Mouse (Mus musculus) embryonic fibroblast, embryonic 13.5 days (primary cell): Measurements from ENCODE around the gene T2.

Experiments
- CTCF ChIP-seq: IDR thresholded peaks from 2 replicates; pipeline ENCODE4 v1.5.1; 2011; ENCODE audit warnings: mild to moderate bottlenecking, control low read depth, low read length, moderate library complexity, borderline replicate concordance; ENCODE audit not compliant: insufficient read depth
- POLR2A ChIP-seq: IDR thresholded peaks from 2 replicates; pipeline ENCODE4 v1.6.1; 2011; ENCODE audit warnings: low read depth, mild to moderate bottlenecking, control low read depth, low read length, moderate library complexity

DNA sequence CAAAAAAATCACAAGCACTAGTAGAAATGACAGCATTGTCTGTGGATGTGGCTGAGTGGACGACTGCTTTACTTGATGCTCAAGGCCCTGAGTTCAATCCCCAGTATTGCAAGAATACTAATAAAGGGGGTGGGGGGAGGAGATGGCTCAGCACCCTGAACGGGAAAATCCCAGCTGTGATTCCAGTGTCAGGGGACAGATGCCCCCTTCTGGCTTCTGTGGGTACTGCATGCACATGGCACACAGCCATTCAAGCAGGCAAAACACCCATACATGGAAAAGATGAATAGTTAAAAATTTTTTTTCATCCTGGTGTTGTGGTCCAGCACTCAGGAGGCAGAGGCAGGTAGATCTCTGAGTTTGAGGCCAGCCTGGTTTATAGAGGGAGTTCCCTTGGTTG is 67.5 kb downstream of the T2 start:
- no peak for TF ChIP-seq CTCF
- TF ChIP-seq POLR2A, result no peak
